Comparison of ENCODE assay signal across 24 mouse cellular contexts in genomic region chr2:60625766-60626165, GRCm38 (mm10).
"Had no signal": no experiment of that assay in that cellular context is flagged by ENCODE, and none has a peak within 500 bp of the region (broad histone marks: within the 10 kb centered on the region; RNA-seq: fewer than 3 reads in every experiment).

No protein-coding gene starts in this region.

- H3K9me3 ChIP-seq: heart, embryonic 13.5 days; heart, embryonic 15.5 days; hindbrain, embryonic 13.5 days; hindbrain, embryonic 15.5 days; kidney, embryonic 15.5 days; limb, embryonic 13.5 days; limb, embryonic 15.5 days had no signal

- H3K27ac ChIP-seq: heart, adult 2 months; heart, embryonic 13.5 days; heart, embryonic 15.5 days; hindbrain, embryonic 13.5 days; hindbrain, embryonic 15.5 days; hindbrain, postnatal 0 days; kidney, embryonic 15.5 days; kidney, postnatal 0 days; limb, embryonic 13.5 days; limb, embryonic 15.5 days had no signal

- H3K4me2 ChIP-seq: heart, embryonic 11.5 days; heart, embryonic 13.5 days; heart, embryonic 15.5 days; hindbrain, embryonic 13.5 days; hindbrain, embryonic 15.5 days; kidney, embryonic 15.5 days; limb, embryonic 13.5 days; limb, embryonic 15.5 days had no signal

- H3K27me3 ChIP-seq: heart, embryonic 13.5 days; heart, embryonic 15.5 days; hindbrain, embryonic 13.5 days; hindbrain, embryonic 15.5 days; kidney, embryonic 15.5 days; limb, embryonic 13.5 days; limb, embryonic 15.5 days had no signal

- H3K4me3 ChIP-seq: heart, adult 2 months; heart, embryonic 13.5 days; heart, embryonic 15.5 days; hindbrain, embryonic 13.5 days; hindbrain, embryonic 15.5 days; kidney, embryonic 15.5 days; limb, embryonic 13.5 days; limb, embryonic 15.5 days had no signal

- DNase-seq: gastrocnemius, postnatal 14 days; gastrocnemius, postnatal 36 days; heart, adult 2 months; heart, postnatal 14 days; heart, postnatal 36 days; kidney, adult 11 months; kidney, adult 2 months; kidney, adult 9 months; kidney, postnatal 14 days; kidney, postnatal 36 days; layer of hippocampus, adult 9-11 months; layer of hippocampus, postnatal 36 days; left cerebral cortex, postnatal 4 days had no signal

- H3K9ac ChIP-seq: heart, embryonic 13.5 days; heart, embryonic 15.5 days; hindbrain, embryonic 13.5 days; hindbrain, embryonic 15.5 days; kidney, embryonic 15.5 days; limb, embryonic 13.5 days; limb, embryonic 15.5 days had no signal

- H3K36me3 ChIP-seq: heart, embryonic 13.5 days; heart, embryonic 15.5 days; hindbrain, embryonic 13.5 days; hindbrain, embryonic 15.5 days; kidney, embryonic 15.5 days; limb, embryonic 13.5 days; limb, embryonic 15.5 days had no signal

- ATAC-seq: hindbrain, postnatal 0 days; intestine, embryonic 16.5 days had no signal

- H3K4me1 ChIP-seq: heart, embryonic 15.5 days; hindbrain, embryonic 13.5 days; hindbrain, embryonic 15.5 days; kidney, embryonic 15.5 days; limb, embryonic 13.5 days; limb, embryonic 15.5 days had no signal
